Mouse (Mus musculus): ENCODE results near the gene Ttc25.
A peak's percentile ranks its signal among the peaks of the same experiment; 100 is the strongest.
"Not testable (repeated sequence)": the region's sequence is repeated elsewhere in the genome, so short reads cannot be mapped to it uniquely, and the experiment has no call there.

Ttc25 gene

GRCm38 (mm10) chr11:100570430-100571201, 25.2 kb downstream of the Ttc25 start:
- DNase-seq (ENCODE audit: low spot score) = peak; percentile 57

GRCm38 (mm10) chr11:100571202-100571567, 25.8 kb downstream of the Ttc25 start:
- DNase-seq (ENCODE audit: low spot score) = no peak

- no peak for DNase-seq (ENCODE audit: low spot score)
Observed at GRCm38 (mm10) chr11:100574188-100574587, 28.8 kb downstream of the Ttc25 start.

GRCm38 (mm10) chr11:100574708-100575483, 29.5 kb downstream of the Ttc25 start, which contains the start of gene Cnp:
Gene Cnp (plus strand): TSS chr11:100574904.
- DNase-seq (ENCODE audit: low spot score) = peak; percentile 37

- DNase-seq (ENCODE audit: low spot score) = no peak
Observed at GRCm38 (mm10) chr11:100575484-100575855, 30.1 kb downstream of the Ttc25 start.

- no peak for DNase-seq (ENCODE audit: low spot score)
Observed at GRCm38 (mm10) chr11:100576256-100576655, 30.8 kb downstream of the Ttc25 start.

GRCm38 (mm10) chr11:100577852-100578599, 32.6 kb downstream of the Ttc25 start:
- DNase-seq (ENCODE audit: low spot score) = no peak

- no peak for DNase-seq (ENCODE audit: low spot score)
Observed at GRCm38 (mm10) chr11:100579116-100579799, 33.9 kb downstream of the Ttc25 start.

GRCm38 (mm10) chr11:100580275-100580674, 34.9 kb downstream of the Ttc25 start:
- no peak for DNase-seq (ENCODE audit: low spot score)

GRCm38 (mm10) chr11:100581756-100582155, 36.3 kb downstream of the Ttc25 start:
- no peak for DNase-seq (ENCODE audit: low spot score)

GRCm38 (mm10) chr11:100582413-100582812, 37.0 kb downstream of the Ttc25 start:
- DNase-seq (ENCODE audit: low spot score) = not testable (repeated sequence)

GRCm38 (mm10) chr11:100582836-100583235, 37.4 kb downstream of the Ttc25 start:
- DNase-seq (ENCODE audit: low spot score) = no peak

GRCm38 (mm10) chr11:100584561-100584961, 39.2 kb downstream of the Ttc25 start:
- no peak for DNase-seq (ENCODE audit: low spot score)

GRCm38 (mm10) chr11:100585148-100585547, 39.7 kb downstream of the Ttc25 start:
- no peak for DNase-seq (ENCODE audit: low spot score)

- DNase-seq (ENCODE audit: low spot score) = no peak
Observed at GRCm38 (mm10) chr11:100588462-100588861, 43.1 kb downstream of the Ttc25 start.

- DNase-seq (ENCODE audit: low spot score) = no peak
Observed at GRCm38 (mm10) chr11:100592346-100593046, 47.1 kb downstream of the Ttc25 start.

GRCm38 (mm10) chr11:100594608-100595007, 49.2 kb downstream of the Ttc25 start:
- no peak for DNase-seq (ENCODE audit: low spot score)

GRCm38 (mm10) chr11:100595533-100595932, 50.1 kb downstream of the Ttc25 start:
- no peak for DNase-seq (ENCODE audit: low spot score)

GRCm38 (mm10) chr11:100598074-100598473, 52.7 kb downstream of the Ttc25 start:
- DNase-seq (ENCODE audit: low spot score) = no peak

GRCm38 (mm10) chr11:100601372-100601771, 56.0 kb downstream of the Ttc25 start:
- no peak for DNase-seq (ENCODE audit: low spot score)

GRCm38 (mm10) chr11:100603155-100603554, 57.7 kb downstream of the Ttc25 start:
- DNase-seq (ENCODE audit: low spot score) = no peak

Data from c-Kit-positive CD71-positive TER-119-positive erythroid progenitor cells, embryonic 14.5 days (primary cell).